Mouse (Mus musculus) ES-Bruce4 (cell line): ENCODE measurements around the gene Ppfia1.

Source experiments
- CTCF ChIP-seq: IDR thresholded peaks from one replicate; pipeline ENCODE4 v1.8.1; 2011; ENCODE audit warnings: low read depth, low read length
- POLR2A ChIP-seq: IDR thresholded peaks from one replicate; pipeline ENCODE4 v1.8.1; 2011; ENCODE audit warnings: low read length; ENCODE audit not compliant: insufficient read depth

DNA sequence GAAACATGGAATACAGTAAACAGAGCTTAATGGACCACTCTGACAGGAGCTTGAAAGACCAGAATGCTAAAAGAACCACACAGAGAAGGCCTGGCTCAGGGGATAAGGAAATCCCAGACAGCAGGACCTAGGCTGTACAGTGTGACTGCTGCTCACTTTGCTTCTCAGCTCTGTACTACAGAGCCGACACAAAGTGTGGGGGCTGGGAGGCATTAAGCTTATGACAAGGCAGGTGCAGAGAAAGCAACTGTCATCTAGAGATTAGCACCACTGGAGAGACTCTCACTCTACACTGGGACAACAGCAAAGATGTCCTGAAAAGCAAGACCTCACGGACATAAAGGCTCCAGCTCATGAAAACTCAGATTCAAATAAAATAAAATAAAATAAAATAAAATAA lies 14.4 kb downstream of the Ppfia1 start:
- TF ChIP-seq POLR2A = no peak
- no peak for TF ChIP-seq CTCF
